18 mouse cellular contexts compared by ENCODE assay signal in the genomic region with DNA sequence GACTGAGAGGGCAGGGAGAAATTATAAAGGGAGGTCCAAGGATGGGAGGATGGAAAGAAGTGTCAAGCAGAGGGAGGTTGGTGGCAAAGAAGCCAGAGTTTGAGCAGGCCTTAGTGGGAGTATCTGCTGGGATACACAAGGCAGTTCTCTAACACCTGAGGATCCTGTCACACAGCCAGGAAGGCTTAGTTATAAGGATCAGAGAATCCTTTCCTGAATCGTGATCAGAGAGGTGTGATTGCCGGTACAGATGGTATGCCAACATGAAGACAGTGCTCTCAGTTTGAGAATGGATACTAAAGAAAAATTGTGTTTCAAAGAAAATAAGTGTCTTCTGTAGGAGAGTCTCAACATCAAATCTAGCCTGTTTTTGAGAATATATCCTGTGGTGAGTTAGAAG. TPM values are rescaled to one million over a fixed set of nuclear protein-coding genes. Genes with fewer than 3 reads are reported as not detected.
"Had no signal": no experiment of that assay in that cellular context is flagged by ENCODE, and none has a peak within 500 bp of the region (broad histone marks: within the 10 kb centered on the region; RNA-seq: fewer than 3 reads in every experiment).

No protein-coding gene starts in this region.

- DNase-seq: retina, postnatal 1 day; right cerebral cortex, adult 18-20 months; right cerebral cortex, postnatal 14 days; right cerebral cortex, postnatal 25 days; right cerebral cortex, postnatal 4 days; spleen, adult 18-20 months; thymus, adult 18-20 months; thymus, adult 2 months; thymus, postnatal 14 days; thymus, postnatal 25 days; thymus, postnatal 36 days; thymus, postnatal 4 days had no signal

- H3K27me3 ChIP-seq: neural tube, embryonic 13.5 days; neural tube, embryonic 15.5 days; stomach, embryonic 15.5 days had no signal

- H3K4me3 ChIP-seq: neural tube, embryonic 13.5 days; neural tube, embryonic 15.5 days; stomach, embryonic 15.5 days had no signal

- H3K36me3 ChIP-seq: neural tube, embryonic 13.5 days; neural tube, embryonic 15.5 days; stomach, embryonic 15.5 days had no signal

- H3K27ac ChIP-seq: neural tube, embryonic 13.5 days; neural tube, embryonic 15.5 days; stomach, embryonic 15.5 days; stomach, postnatal 0 days had no signal

- H3K4me1 ChIP-seq: neural tube, embryonic 13.5 days; neural tube, embryonic 15.5 days; stomach, embryonic 15.5 days had no signal

- H3K9me3 ChIP-seq: neural tube, embryonic 13.5 days; neural tube, embryonic 15.5 days; stomach, embryonic 15.5 days had no signal

RNA-seq across cellular contexts. Expression of gene Raet1d, which starts 37.5 kb away (rescaled TPM):
- polyA plus RNA-seq: small intestine, adult 2 months; spleen, adult 2 months had no signal
